Mouse (Mus musculus): ENCODE data around the gene Crisp1.

Crisp1 gene

GRCm38 (mm10) chr17:40319062-40319461 lies at the start of gene Crisp1:
Gene Crisp1, minus strand, starts transcription at chr17:40319207.
- no peak for DNase-seq (ENCODE audit: low spot score in 2 of 2)

GRCm38 (mm10) chr17:40342497-40343009 lies 23.5 kb upstream of the Crisp1 start:
- DNase-seq (ENCODE audit: low spot score in 2 of 2) = no peak

GRCm38 (mm10) chr17:40285435-40285834 lies 33.6 kb downstream of the Crisp1 start:
- no peak for DNase-seq (ENCODE audit: low spot score in 2 of 2)

GRCm38 (mm10) chr17:40275519-40275918 lies 43.5 kb downstream of the Crisp1 start:
- no peak for DNase-seq (ENCODE audit: low spot score in 2 of 2)

GRCm38 (mm10) chr17:40274906-40275470 lies 44.0 kb downstream of the Crisp1 start:
- no peak for DNase-seq (ENCODE audit: low spot score in 2 of 2)

- DNase-seq (ENCODE audit: low spot score in 2 of 2) = no peak
Measured at GRCm38 (mm10) chr17:40252487-40252886, 66.5 kb downstream of the Crisp1 start.

Measured in urinary bladder, adult 18-20 months (tissue).